In the genomic region with DNA sequence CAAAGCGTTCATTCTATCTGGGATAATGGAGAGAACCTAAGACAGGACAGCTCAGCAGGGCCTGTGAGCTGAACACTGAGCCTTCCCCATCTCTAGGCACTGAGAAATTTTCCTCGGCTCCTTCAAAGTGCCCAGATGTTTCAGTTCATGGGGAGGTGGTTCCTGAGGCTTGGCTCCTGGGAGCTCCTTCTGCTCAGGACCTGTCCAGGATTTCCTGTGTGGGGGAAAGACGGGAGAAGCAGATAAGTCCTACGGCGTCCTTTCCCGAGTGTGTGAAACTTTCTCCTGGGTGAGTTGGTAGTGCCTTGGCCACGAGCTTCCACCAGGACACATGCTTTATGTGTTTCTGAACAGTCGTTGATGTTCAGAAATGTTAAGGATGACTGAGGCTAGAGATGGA, we compare ENCODE assay signal across 27 mouse cellular contexts.
"Had no signal": no experiment of that assay in that cellular context is flagged by ENCODE, and none has a peak within 500 bp of the region (broad histone marks: within the 10 kb centered on the region; RNA-seq: fewer than 3 reads in every experiment).

No protein-coding gene starts in this region.

- H3K36me3 ChIP-seq: embryonic facial prominence, embryonic 10.5 days; embryonic facial prominence, embryonic 12.5 days; embryonic facial prominence, embryonic 13.5 days; embryonic facial prominence, embryonic 15.5 days; forebrain, embryonic 10.5 days; forebrain, embryonic 12.5 days; forebrain, embryonic 15.5 days had no signal

- H3K9ac ChIP-seq: embryonic facial prominence, embryonic 12.5 days; embryonic facial prominence, embryonic 13.5 days; embryonic facial prominence, embryonic 15.5 days; forebrain, embryonic 12.5 days; forebrain, embryonic 13.5 days; forebrain, embryonic 15.5 days; forebrain, postnatal 0 days had no signal

- ATAC-seq: forebrain, embryonic 13.5 days; forebrain, embryonic 14.5 days; forebrain, embryonic 15.5 days; forebrain, embryonic 16.5 days; forebrain, postnatal 0 days had no signal

- H3K9me3 ChIP-seq: embryonic facial prominence, embryonic 10.5 days; embryonic facial prominence, embryonic 12.5 days; embryonic facial prominence, embryonic 13.5 days; embryonic facial prominence, embryonic 15.5 days; forebrain, embryonic 10.5 days; forebrain, embryonic 12.5 days; forebrain, embryonic 13.5 days; forebrain, embryonic 15.5 days had no signal

- DNase-seq: cerebellum, adult 2 months; cerebellum, adult 8-10 months; cerebellum, adult 9-10 months; cerebellum, adult 9-11 months; cerebellum, postnatal 10 days; cerebellum, postnatal 14 days; cerebellum, postnatal 25 days; cerebellum, postnatal 36 days; embryo, embryonic 11 days; forebrain, postnatal 0 days; gastrocnemius, adult 2 months; gastrocnemius, postnatal 10 days; gastrocnemius, postnatal 14 days; gastrocnemius, postnatal 25 days; gastrocnemius, postnatal 36 days; heart, adult 18-20 months had no signal

- H3K27ac ChIP-seq: embryonic facial prominence, embryonic 10.5 days; embryonic facial prominence, embryonic 12.5 days; embryonic facial prominence, embryonic 13.5 days; embryonic facial prominence, embryonic 15.5 days; forebrain, embryonic 10.5 days; forebrain, embryonic 12.5 days; forebrain, embryonic 13.5 days; forebrain, embryonic 15.5 days; gastrocnemius, adult 2 months had no signal

- H3K4me1 ChIP-seq: forebrain, embryonic 13.5 days; forebrain, embryonic 15.5 days had no signal

- H3K4me3 ChIP-seq: embryonic facial prominence, embryonic 10.5 days; embryonic facial prominence, embryonic 12.5 days; embryonic facial prominence, embryonic 13.5 days; embryonic facial prominence, embryonic 15.5 days; erythroblast, embryonic 14.5 days; forebrain, embryonic 10.5 days; forebrain, embryonic 12.5 days; forebrain, embryonic 13.5 days; forebrain, embryonic 15.5 days; gastrocnemius, adult 2 months had no signal

- H3K4me2 ChIP-seq: embryonic facial prominence, embryonic 12.5 days; embryonic facial prominence, embryonic 13.5 days; embryonic facial prominence, embryonic 15.5 days; forebrain, embryonic 12.5 days; forebrain, embryonic 13.5 days; forebrain, embryonic 15.5 days had no signal

- H3K27me3 ChIP-seq: embryonic facial prominence, embryonic 12.5 days; embryonic facial prominence, embryonic 13.5 days; embryonic facial prominence, embryonic 15.5 days; forebrain, embryonic 12.5 days; forebrain, embryonic 13.5 days; forebrain, embryonic 15.5 days had no signal
